Mouse (Mus musculus) heart, postnatal 10 days (tissue): ENCODE measurements at regions not wholly inside any gene's neighbourhood (a gene's known extent, or its start where the extent isn't known, plus 50 kb on each side); places are given as distances from the start of the nearest gene placed in this dataset.

Source experiments
- DNase-seq, 2 experiments: peaks; one replicate each; pipeline ENCODE4 v3.0.0; 2021
- intact Hi-C: fragments of 180-260 bp; cut with DNase I; formaldehyde crosslinking; loops from one replicate; pipeline ENCODE4 v1.15.1; 2025

GRCm38 (mm10) chr1:138011581-138011980 lies 163.9 kb downstream of the Ptprc start:
- DNase-seq, result no peak
- intact Hi-C loops, result no loop called here

- intact Hi-C loops, result no loop called here
These were observed 164.5 kb downstream of the Ptprc start for GRCm38 (mm10) chr1:138010910-138011477.

GRCm38 (mm10) chr1:138006811-138007210 lies 168.7 kb downstream of the Ptprc start:
- DNase-seq, result no peak
- intact Hi-C loops, result no loop called here

More at GRCm38 (mm10) chr1:138010910-138011477, 164.5 kb downstream of the Ptprc start:
- peak in 1 of 2 experiments; percentile 3 for DNase-seq

- DNase-seq, result no peak
- intact Hi-C loops, result no loop called here
These were observed 171.2 kb downstream of the Ptprc start for GRCm38 (mm10) chr1:138004319-138004718.

- no peak for DNase-seq
- intact Hi-C loops, result no loop called here
These were observed 176.1 kb downstream of the Ptprc start for GRCm38 (mm10) chr1:137999268-137999900.

GRCm38 (mm10) chr1:137996041-137996440 lies 179.5 kb downstream of the Ptprc start:
- DNase-seq, result no peak
- intact Hi-C loops, result no loop called here

- intact Hi-C loops, result no loop called here
These were observed 183.6 kb downstream of the Ptprc start for GRCm38 (mm10) chr1:137991936-137992335.

GRCm38 (mm10) chr1:137991412-137991811 lies 184.1 kb downstream of the Ptprc start:
- DNase-seq, result no peak
- intact Hi-C loops, result no loop called here

More at GRCm38 (mm10) chr1:137991936-137992335, 183.6 kb downstream of the Ptprc start:
- no peak for DNase-seq

- no peak for DNase-seq
These were observed 202.1 kb downstream of the Ptprc start for GRCm38 (mm10) chr1:137973406-137973805.

GRCm38 (mm10) chr1:137972620-137973350 lies 202.7 kb downstream of the Ptprc start:
- intact Hi-C loops, result no loop called here
- DNase-seq, result no peak

More at GRCm38 (mm10) chr1:137973406-137973805, 202.1 kb downstream of the Ptprc start:
- intact Hi-C loops, result no loop called here

GRCm38 (mm10) chr1:137966151-137966836 lies 209.2 kb downstream of the Ptprc start:
- intact Hi-C loops, result no loop called here
- no peak for DNase-seq

- intact Hi-C loops, result no loop called here
- DNase-seq, result no peak
These were observed 211.9 kb downstream of the Ptprc start for GRCm38 (mm10) chr1:137963656-137964055.

- DNase-seq, result no peak
- intact Hi-C loops, result loop anchor here (5.0 kb wide), 1 partner anchor 64 kb away; no protein-coding TSS in a partner anchor
These were observed 217.5 kb downstream of the Ptprc start for GRCm38 (mm10) chr1:137958040-137958439.

GRCm38 (mm10) chr1:137955993-137956392 lies 219.5 kb downstream of the Ptprc start:
- intact Hi-C loops, result loop anchor here (5.0 kb wide), 1 partner anchor 66 kb away; no protein-coding TSS in a partner anchor
- no peak for DNase-seq

- intact Hi-C loops, result loop anchor here (5.0 kb wide), 1 partner anchor 67 kb away; no protein-coding TSS in a partner anchor
- no peak for DNase-seq
These were observed 220.4 kb downstream of the Ptprc start for GRCm38 (mm10) chr1:137955139-137955538.

GRCm38 (mm10) chr1:137953369-137953768 lies 222.1 kb downstream of the Ptprc start:
- intact Hi-C loops, result no loop called here
- DNase-seq, result no peak

- no peak for DNase-seq
- intact Hi-C loops, result no loop called here
These were observed 222.7 kb downstream of the Ptprc start for GRCm38 (mm10) chr1:137952777-137953176.

GRCm38 (mm10) chr1:137947900-137948299 lies 227.6 kb downstream of the Ptprc start:
- no peak for DNase-seq
- intact Hi-C loops, result loop anchor here (5.0 kb wide), 1 partner anchor 94 kb away; no protein-coding TSS in a partner anchor

- DNase-seq, result no peak
- intact Hi-C loops, result loop anchor here (2.0 kb wide), 1 partner anchor 15 kb away; no protein-coding TSS in a partner anchor
These were observed 233.6 kb downstream of the Ptprc start for GRCm38 (mm10) chr1:137941776-137942522.

- DNase-seq, result no peak
- intact Hi-C loops, result loop anchor here (5.0 kb wide), 1 partner anchor 33 kb away; no protein-coding TSS in a partner anchor
These were observed 239.8 kb downstream of the Ptprc start for GRCm38 (mm10) chr1:137935746-137936145.
